Mouse (Mus musculus): ENCODE results near the gene Gm6525. TPM values are rescaled to one million over a fixed set of nuclear protein-coding genes. Genes with fewer than 3 reads are reported as not detected.

Gene Gm6525
- not detected in 2 replicates for polyA plus RNA-seq (2012; rRNA removed)

DNA sequence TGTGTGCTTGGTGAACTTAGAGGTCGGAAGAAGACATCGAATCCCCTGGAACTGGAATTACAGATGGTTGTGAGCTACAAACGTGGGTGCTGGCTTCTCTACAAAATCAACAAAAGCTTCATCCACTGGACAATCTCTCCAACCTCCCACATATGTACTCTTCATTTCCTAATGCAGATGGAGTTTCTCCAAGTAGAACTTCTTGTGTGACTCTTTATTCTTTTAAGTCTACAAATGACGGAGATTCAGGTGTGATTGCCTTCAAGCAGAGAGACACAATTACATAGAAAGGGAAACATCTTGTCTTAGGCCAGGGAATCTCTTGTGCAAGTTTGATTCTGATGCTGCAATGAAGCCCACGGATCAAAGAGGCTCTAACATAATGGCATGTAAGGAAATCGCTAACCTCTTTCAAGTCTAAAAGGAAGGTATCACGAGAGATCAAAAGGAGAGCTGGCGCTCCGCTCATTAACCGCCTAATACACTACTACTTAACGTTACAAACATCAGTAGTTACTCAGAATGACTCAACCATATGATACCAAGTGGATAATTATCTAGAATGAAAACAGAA lies at the start of gene Gm6525:
Gene Gm6525 (plus strand): TSS at position 524 of the 574 bp plus-strand sequence.

DNA sequence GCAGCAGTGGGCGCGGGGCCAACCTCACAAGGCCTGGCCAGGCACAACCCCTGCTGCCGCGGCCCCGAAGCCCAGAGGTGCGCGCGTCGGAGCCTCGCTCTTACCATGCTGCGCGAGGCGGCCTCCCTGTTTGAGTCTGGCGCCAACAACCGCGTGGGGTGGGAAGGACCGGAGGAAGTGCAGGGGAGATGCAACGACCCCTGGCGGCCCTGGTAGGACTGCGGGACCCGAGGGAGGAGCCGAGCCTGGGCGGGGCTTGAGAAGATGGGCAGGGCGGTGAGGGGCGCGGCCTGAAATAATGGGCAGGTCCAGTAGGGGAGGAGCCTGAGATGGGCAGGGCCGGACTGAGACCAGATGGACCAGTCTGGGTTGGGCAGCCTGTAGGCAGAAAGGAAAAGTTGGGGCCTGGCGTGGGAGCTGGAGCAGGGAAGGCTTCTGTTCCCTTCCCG lies 18.3 kb upstream of the Gm6525 start, which contains the start of gene Mnd1:
Gene Mnd1 (minus strand): TSS at position 229 of the 449 bp plus-strand sequence.

Other genes with a start within 250 kb of the Gm6525 start
- 82.5 and 94.4 TPM in 2 replicates for gene Tmem131l, start 133.9 kb upstream of the Gm6525 start, polyA plus RNA-seq (2012; rRNA removed)
- 1.7 and 2.0 TPM in 2 replicates for gene Mnd1, start 18.3 kb upstream of the Gm6525 start, polyA plus RNA-seq (2012; rRNA removed)
- gene Trim2, start 132.8 kb downstream of the Gm6525 start, polyA plus RNA-seq (2012; rRNA removed), result 123 and 126 TPM in 2 replicates